Mouse (Mus musculus): ENCODE measurements at regions not wholly inside any gene's neighbourhood (a gene's known extent, or its start where the extent isn't known, plus 50 kb on each side); places are given as distances from the start of the nearest gene placed in this dataset.

DNA sequence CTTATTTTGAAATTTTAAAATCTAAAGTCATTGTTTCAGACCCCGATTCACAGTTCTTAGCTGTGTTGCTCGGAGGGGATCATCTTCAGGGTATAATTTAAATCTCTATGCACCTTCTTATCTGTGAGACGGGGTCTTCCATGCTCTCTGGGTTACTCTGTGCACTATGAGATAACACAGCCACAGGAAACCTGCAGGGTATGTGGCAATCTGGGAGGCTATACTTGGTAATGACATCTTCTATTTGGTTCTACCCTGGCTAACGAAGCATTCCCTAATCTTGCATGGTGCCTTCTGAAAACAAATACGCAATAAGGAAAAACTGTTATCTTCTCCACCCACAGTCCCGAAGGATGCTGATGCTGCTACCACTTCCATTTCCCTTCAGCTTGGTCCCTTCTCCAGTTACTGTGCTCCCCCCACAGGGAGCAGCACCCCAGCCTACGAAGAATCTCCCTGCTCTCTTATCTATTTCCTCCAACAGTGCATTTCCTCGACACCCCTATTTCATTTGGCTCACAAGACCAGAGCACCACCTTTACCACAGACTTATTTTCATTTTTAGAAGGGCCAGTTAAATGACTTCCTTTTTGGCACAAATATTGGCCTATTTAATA is 378.2 kb downstream of the Gm9195 start:
- DNase-seq (ENCODE audit: low spot score in 2 of 2), result no peak

- no peak for DNase-seq (ENCODE audit: low spot score in 2 of 2)
These were observed 380.9 kb downstream of the Gm9195 start for GRCm38 (mm10) chr14:72110689-72111088.

DNA sequence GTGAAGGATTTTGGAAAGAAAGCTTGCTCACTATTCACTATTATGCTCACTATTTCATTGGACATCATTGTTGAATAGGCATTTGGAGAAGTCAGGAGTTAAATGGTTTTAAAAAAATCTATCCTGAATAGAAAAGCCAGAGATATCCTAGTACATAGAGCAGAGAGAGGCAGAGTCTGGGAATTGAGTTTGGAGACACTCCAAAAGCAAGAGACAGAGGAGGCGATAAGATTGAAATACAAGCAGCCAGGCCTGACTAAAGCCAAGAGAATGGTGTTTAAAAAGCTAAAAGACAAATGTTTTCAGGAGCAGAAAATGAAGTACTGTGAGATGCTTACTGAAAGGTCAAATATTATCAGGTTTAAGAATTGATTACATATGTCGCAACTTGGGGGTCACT is 400.1 kb downstream of the Gm9195 start:
- no peak for DNase-seq (ENCODE audit: low spot score in 2 of 2)

GRCm38 (mm10) chr14:72081473-72081872 is 410.2 kb downstream of the Gm9195 start:
- no peak for DNase-seq (ENCODE audit: low spot score in 2 of 2)

- no peak for DNase-seq (ENCODE audit: low spot score in 2 of 2)
These were observed 427.4 kb downstream of the Gm9195 start for GRCm38 (mm10) chr14:72064111-72064812.

- peak in 1 of 2 experiments; percentile 24 for DNase-seq (ENCODE audit: low spot score in 2 of 2)
These were observed 448.8 kb downstream of the Gm9195 start for GRCm38 (mm10) chr14:72042881-72043236.

DNA sequence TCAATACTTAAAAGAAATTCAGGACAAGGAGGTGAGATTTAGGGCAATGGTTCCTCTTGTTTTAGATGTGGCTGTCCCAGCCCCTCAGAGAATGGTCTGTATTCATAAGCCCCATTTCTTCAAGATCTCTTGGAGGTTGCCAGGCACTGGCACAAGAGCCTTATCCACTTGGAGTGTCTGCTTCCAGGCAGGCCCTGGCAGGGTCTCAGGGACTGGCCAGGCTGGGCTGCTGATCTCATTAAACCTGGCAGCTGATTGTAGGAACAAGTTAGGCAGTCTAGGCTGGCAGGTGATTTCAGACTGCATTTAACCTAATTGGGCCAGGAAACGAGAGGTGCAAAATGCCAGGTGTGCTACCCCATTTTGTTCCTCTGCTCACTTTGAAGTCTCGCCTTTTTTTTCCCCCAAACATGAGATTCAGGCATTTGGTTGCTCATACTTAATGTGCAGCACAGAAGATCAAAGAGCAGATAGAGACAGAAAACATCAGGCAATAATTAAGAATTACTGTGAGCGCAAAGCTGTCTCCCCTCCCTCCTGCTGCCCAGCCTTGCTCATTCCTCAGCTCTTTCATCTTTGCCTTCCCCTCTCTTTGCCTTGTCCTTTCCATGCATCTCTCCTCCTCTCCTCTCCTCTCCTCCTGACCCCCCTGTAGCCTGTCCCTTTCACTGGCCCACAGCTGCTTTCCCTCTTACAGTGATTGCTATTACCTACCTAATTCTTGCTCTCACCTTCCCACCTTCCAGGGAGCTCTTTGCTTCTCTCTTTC is 449.3 kb downstream of the Gm9195 start:
- peak in 1 of 2 experiments; percentile 31 for DNase-seq (ENCODE audit: low spot score in 2 of 2)

GRCm38 (mm10) chr14:72030396-72030795 is 461.2 kb downstream of the Gm9195 start:
- DNase-seq (ENCODE audit: low spot score in 2 of 2), result no peak

- DNase-seq (ENCODE audit: low spot score in 2 of 2), result no peak
These were observed 464.1 kb downstream of the Gm9195 start for GRCm38 (mm10) chr14:72027362-72028020.

DNA sequence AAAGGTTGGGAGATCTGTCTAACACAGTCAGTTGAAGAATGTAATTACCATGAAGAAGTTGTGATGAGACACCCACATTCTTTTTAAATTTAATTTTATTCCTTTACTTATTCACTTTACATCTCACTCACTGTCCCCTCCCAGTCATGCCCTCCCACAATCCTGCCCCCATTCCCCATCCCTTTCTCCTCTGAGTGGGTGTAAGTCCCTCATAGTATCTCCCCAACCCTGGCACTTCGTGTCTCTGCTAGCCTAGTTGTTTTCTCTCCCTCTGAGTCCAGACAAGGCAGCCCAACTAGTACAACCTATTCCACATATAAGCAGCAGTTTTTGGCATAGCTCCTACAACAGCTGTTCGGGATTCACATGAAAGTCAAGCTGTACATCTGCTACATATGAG is 487.3 kb downstream of the Gm9195 start:
- no peak for DNase-seq (ENCODE audit: low spot score in 2 of 2)

DNA sequence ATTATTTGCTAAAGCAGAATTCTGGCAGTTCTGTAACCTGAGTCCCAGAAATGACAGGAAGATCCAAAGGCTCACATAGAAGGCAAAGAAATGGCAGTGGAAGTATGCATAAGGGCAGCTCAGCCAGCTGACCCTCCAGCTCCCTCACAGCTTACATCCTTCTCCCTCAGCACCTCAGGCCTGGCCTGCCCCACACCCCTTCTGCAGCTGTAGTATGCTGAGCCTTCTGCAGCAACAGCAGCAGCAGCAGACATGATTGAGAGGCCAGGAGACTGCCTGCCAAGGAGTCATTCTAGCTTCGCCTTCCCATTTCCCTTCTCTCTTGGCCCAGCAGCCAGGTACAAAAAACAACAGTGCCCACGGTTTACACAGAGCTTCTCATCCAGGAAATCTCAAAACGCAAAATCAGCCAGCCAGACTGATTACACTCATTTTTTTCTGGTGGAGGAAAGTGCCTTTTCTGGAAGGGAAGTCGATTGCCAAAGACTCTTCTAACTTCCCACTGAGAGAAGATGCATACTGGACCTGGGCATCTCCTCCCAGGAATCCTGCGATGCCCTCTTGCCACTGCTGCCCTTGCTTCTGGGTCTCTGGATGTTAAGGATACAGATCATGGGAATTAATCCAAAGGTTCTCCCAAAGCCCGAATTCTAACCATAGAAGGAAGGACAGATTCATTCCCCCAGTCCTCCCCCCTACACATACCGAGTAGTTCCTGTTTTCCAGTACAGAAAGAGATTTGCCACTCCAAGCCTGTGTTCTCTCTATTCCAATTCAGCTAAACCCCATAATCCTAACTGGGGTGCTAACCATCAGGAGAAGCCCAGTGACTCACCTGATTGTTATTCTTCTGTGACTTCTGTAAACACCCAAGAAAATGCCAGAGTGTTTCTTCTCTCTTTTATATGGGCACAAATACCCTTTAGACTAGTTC is 489.2 kb downstream of the Gm9195 start:
- DNase-seq (ENCODE audit: low spot score in 2 of 2), result no peak

GRCm38 (mm10) chr14:71973016-71973415 is 518.6 kb downstream of the Gm9195 start:
- DNase-seq (ENCODE audit: low spot score in 2 of 2), result no peak

DNA sequence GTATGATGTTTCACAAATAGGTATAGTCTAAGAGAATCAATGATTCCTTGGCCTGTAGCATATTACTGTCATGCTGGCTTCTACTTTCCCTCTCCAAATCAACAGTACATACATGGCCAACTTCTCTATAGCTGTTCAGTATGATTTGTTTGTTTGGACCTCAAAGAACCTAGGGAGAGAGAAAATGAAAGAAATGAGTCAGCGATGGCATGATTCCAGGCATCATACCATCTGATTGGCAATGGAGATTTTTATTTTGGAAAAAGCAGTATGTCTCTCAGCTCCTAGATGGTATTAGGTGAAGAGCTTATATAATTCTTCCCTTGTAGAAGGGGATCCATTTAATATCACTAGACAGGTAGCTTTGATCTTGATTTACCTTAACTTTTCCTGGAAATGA is 519.1 kb downstream of the Gm9195 start:
- DNase-seq (ENCODE audit: low spot score in 2 of 2), result no peak

- no peak for DNase-seq (ENCODE audit: low spot score in 2 of 2)
These were observed 524.0 kb downstream of the Gm9195 start for GRCm38 (mm10) chr14:71967646-71968045.

DNA sequence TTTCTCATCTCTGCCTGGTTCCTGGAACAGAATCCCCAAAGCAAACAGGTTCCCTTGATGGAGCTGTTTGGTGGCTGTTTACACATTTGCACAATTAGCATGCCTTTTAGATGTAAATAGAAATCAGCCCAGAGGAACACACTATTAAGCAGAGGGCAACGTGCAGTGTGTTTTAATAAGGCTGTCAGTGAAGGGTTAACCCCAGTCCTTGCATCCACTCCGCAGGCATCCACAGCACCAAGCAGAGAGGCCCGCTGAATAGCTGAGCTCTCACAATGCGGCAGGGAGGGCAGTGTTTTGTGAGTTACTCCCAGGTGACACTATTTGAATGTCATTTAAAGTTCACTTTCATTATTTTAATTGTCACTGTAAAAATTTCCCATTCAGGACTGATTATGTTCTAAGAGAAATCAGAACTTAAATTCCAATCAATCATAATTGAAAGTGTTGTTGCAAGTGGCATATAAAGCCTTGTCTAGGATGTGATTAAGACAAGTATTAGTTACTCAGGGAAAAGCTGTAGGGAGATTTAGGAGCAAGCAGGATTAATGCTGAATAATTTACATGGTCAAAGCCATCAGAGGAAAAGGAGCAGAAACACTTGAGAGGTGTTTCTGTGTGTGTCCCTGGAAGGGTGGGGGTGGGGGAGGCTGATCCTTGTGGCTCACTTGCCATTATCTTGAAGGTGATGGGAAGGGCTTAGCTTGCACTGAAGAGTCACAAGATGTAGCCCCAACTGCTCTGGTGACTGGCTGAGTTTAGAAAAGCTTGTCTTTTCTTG is 528.1 kb downstream of the Gm9195 start:
- DNase-seq (ENCODE audit: low spot score in 2 of 2), result no peak

DNA sequence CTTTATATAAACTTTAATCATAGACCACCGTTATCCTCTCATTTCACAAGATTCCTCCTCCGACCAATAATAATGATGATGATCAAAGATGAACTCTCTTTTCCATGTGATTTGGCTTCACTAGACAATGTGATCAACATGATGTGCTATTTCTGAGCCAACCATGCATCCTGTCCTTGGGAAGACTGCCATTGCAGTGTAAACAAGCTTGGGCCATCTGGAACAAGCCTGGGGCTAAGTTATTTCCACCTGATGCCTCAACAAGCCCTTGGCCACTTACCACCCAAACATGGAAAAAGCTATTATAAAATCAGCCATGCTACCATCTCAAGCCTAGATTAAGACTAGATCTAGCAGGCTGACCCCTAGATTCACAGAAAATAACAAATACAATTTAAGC is 542.9 kb downstream of the Gm9195 start:
- peak in 1 of 2 experiments; percentile 20 for DNase-seq (ENCODE audit: low spot score in 2 of 2)

GRCm38 (mm10) chr14:71937157-71937485 is 554.5 kb downstream of the Gm9195 start:
- DNase-seq (ENCODE audit: low spot score in 2 of 2), result no peak

DNA sequence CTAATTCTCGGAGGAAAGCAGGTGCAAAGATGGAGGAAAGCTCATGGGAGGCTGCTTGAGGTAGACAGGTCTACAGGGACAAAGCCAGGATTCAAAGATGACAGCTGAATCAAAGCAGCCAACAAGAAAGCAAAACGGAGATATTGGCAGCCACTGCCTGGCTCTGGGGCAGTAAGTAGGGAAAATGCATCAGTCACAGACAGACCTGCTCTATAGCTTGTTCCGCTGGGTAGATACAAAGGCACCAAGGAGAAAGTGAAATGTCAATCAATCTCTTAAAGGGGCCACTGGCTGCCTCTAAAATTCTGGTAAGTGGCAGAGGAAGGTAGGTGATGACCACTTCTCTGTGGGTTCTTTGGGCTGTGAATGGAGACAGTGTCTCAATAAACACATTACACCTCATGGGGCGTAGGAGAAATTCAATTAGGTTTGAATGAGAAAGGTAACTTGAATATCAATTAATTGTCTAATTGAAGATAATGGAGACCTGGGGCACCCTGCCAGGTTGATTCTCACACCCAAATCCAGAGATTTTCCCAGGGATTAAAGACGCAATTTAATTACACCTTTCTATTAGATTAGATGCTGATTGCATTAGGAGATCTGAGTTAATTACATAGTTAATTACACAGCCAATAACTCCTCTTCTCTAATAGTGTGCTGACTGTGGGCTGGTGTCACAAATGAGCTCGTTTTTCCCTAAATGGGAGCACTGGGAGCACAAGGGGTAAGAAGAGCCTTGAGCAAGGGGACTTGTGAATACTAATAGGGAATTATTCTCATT is 555.1 kb downstream of the Gm9195 start:
- no peak for DNase-seq (ENCODE audit: low spot score in 2 of 2)

GRCm38 (mm10) chr14:71915964-71916363 is 575.7 kb downstream of the Gm9195 start:
- no peak for DNase-seq (ENCODE audit: low spot score in 2 of 2)

DNA sequence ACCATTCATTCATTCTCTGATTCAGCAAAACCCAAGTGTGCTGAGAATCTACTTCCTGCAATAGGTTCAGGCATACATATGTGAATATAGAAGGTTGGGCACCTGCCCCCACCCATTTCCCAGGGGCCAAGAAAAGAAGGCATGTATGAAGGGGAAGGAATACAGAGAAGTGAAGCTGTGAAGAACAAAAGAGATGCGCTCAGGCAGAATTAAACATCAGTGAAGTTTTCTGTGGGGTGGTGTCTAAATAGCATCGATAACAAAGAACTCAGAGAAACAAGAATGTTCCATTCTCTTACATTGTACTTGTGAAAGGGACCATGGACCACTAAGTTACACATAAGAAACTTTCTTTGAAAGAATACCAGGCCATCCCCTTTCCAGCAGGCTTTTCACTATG is 580.7 kb downstream of the Gm9195 start:
- no peak for DNase-seq (ENCODE audit: low spot score in 2 of 2)

All from cerebellum, postnatal 4 days (tissue).